Mouse (Mus musculus): ENCODE data around the gene Exoc6b. TPM values are rescaled to one million over a fixed set of nuclear protein-coding genes. Genes with fewer than 3 reads are reported as not detected.

Exoc6b gene
- total and polyA plus RNA-seq, 2 experiments from 2014 or later, result 37.0 to 43.7 TPM

DNA sequence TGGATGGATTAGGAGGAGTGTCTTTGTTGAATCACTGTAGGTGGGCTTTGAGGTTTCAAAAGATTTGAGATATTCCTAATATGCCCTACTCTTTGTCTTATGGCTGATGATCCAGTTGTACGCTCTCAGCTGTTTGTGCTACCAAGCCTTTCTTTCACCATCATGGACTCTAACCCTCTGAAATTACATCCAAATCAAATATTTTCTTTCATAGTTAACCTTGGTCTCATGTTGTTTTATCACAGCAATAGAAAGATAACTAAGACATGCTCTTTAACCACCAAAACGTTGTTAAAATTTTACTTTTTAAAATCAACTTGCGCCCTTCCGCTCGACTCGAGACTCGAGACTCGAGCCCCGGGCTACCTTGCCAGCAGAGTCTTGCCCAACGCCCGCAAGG, 356.1 kb downstream of the Exoc6b start:
- no peak overlapping the region for H3K27ac ChIP-seq (ENCODE audit: low read depth, low read length)
- H3K36me3 ChIP-seq (ENCODE audit: insufficient read depth, low read length), result no peaks in the 10 kb centered on the region
- H3K4me1 ChIP-seq (ENCODE audit: insufficient read depth, low read length), result no peaks in the 10 kb centered on the region
- H3K4me3 ChIP-seq (ENCODE audit: low read depth, low read length), result no peak overlapping the region
- H3K4me2 ChIP-seq (ENCODE audit: low read depth, low read length, poor library complexity, severe bottlenecking), result no peak overlapping the region
- no peaks in the 10 kb centered on the region for H3K9me3 ChIP-seq (ENCODE audit: low read length)
- WGBS, result 89% methylated on average over 11 of the region's 11 CpGs
- H3K9ac ChIP-seq (replicated peaks; ENCODE audit: low read length, poor library complexity, severe bottlenecking), result no peak overlapping the region
- DNase-seq (ENCODE audit: low spot score) (no peak), ATAC-seq (ENCODE audit: low FRiP score) (no peak)
- no peak for TF ChIP-seq CTCF (IDR thresholded peaks at IDR 0.05)
- no peaks in the 10 kb centered on the region for H3K27me3 ChIP-seq (ENCODE audit: insufficient read depth, low read length)

DNA sequence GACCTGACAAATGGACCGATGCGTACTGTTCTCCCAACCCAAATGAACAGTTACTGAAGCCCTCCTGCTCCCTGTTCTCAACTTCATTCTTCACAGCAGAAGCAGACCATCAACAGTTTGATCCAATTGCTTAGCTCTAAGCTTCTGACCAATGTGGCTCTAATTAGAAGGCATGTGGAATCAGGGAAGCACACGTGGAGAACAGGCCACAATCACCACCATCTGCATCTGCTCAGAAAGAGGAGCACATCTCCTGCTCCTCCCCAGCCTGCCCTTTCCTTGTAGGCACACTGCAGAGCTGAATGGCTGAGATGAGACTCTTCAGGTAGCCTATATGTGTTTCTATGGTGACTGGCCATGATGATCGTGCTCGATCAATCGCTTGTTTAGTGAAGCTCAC, 358.5 kb downstream of the Exoc6b start:
- H3K9me3 ChIP-seq (ENCODE audit: low read length), result no peaks in the 10 kb centered on the region
- H3K4me2 ChIP-seq (ENCODE audit: low read depth, low read length, poor library complexity, severe bottlenecking), result no peak overlapping the region
- no peak overlapping the region for H3K9ac ChIP-seq (replicated peaks; ENCODE audit: low read length, poor library complexity, severe bottlenecking)
- DNase-seq (ENCODE audit: low spot score) (no peak), ATAC-seq (ENCODE audit: low FRiP score) (no peak)
- no peaks in the 10 kb centered on the region for H3K27me3 ChIP-seq (ENCODE audit: insufficient read depth, low read length)
- 83% methylated on average over 6 of the region's 6 CpGs for WGBS
- no peak overlapping the region for H3K27ac ChIP-seq (ENCODE audit: low read depth, low read length)
- H3K4me1 ChIP-seq (ENCODE audit: insufficient read depth, low read length), result no peaks in the 10 kb centered on the region
- TF ChIP-seq CTCF (IDR thresholded peaks at IDR 0.05), result no peak
- no peak overlapping the region for H3K4me3 ChIP-seq (ENCODE audit: low read depth, low read length)
- no peaks in the 10 kb centered on the region for H3K36me3 ChIP-seq (ENCODE audit: insufficient read depth, low read length)

DNA sequence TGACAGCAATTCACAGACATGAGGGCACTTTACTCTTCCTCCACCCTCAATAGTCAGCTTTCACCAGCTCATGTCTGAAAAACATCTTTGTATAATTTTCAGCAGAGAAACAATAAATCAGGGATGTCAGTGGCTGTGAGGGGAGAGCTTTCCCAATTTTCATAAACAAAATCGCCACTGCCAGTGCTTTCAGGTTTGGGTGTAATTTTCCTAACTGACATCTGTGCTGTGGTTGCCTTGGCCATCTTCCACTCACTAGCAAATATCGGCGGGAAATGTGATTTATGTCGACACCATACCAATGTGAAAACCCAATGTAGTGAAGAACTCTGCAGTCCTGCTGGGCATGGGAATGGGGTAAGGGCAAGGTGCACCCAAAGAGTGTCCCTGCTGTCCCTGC, 360.7 kb downstream of the Exoc6b start:
- no peak overlapping the region for H3K27ac ChIP-seq (ENCODE audit: low read depth, low read length)
- ATAC-seq (ENCODE audit: low FRiP score), result no peak
- 86% methylated on average over 4 of the region's 4 CpGs for WGBS

DNA sequence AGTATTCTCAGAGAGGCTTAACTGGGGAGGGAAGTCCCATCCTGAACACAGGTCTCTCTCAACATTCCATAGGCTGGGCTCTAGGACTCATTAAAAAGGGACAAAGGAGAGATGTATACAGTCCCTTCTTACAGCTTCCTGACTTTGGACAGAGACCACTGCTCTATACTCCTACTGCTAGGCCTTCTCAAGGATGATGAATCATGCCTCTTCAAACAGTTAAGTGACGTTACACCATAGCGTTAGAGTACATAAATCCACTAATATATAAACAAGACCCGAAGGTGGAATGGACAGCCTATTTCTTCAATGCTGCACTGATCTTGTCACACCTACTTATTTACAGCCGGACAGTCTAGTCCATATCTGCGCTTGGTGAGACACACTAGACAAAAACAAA, 369.7 kb downstream of the Exoc6b start:
- Histone ChIP-seq H3K27me3 (ENCODE audit: insufficient read depth, low read length) (no peaks in the 10 kb centered on the region), H3K9ac (replicated peaks; ENCODE audit: low read length, poor library complexity, severe bottlenecking) (no peak overlapping the region), H3K4me3 (ENCODE audit: low read depth, low read length) (no peak overlapping the region), H3K4me1 (ENCODE audit: insufficient read depth, low read length) (no peaks in the 10 kb centered on the region), H3K4me2 (ENCODE audit: low read depth, low read length, poor library complexity, severe bottlenecking) (no peak overlapping the region), H3K36me3 (ENCODE audit: insufficient read depth, low read length) (no peaks in the 10 kb centered on the region), H3K27ac (ENCODE audit: low read depth, low read length) (no peak overlapping the region), H3K9me3 (ENCODE audit: low read length) (no peaks in the 10 kb centered on the region)
- ATAC-seq (ENCODE audit: low FRiP score) (no peak), DNase-seq (ENCODE audit: low spot score) (no peak)
- 97% methylated on average over 5 of the region's 5 CpGs for WGBS
- TF ChIP-seq CTCF (IDR thresholded peaks at IDR 0.05), result no peak

More for the DNA sequence above, 360.7 kb downstream of the Exoc6b start:
- H3K4me1 ChIP-seq (ENCODE audit: insufficient read depth, low read length), result no peaks in the 10 kb centered on the region
- no peak overlapping the region for H3K4me2 ChIP-seq (ENCODE audit: low read depth, low read length, poor library complexity, severe bottlenecking)
- H3K4me3 ChIP-seq (ENCODE audit: low read depth, low read length), result no peak overlapping the region
- no peaks in the 10 kb centered on the region for H3K9me3 ChIP-seq (ENCODE audit: low read length)
- H3K27me3 ChIP-seq (ENCODE audit: insufficient read depth, low read length), result no peaks in the 10 kb centered on the region
- H3K9ac ChIP-seq (replicated peaks; ENCODE audit: low read length, poor library complexity, severe bottlenecking), result no peak overlapping the region
- no peak for TF ChIP-seq CTCF (IDR thresholded peaks at IDR 0.05)
- no peak for DNase-seq (ENCODE audit: low spot score)
- H3K36me3 ChIP-seq (ENCODE audit: insufficient read depth, low read length), result no peaks in the 10 kb centered on the region

DNA sequence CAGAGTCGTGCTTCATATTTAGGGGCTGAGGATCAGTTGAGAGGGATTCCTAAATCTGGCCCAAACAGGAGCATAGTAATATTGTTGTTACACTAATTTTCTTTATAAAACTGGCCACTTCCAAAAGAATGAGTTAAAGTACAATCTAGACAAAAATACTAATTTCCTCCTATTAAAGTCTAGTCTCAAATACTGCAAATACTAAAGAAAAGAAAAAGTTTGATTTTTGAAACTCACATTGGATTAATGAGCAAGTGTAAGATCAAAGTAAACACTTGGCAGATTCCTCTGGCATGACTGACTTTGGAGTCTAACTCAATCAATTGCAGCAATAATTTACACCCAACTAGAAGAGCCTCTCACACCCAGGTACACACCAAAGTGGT, 371.0 kb downstream of the Exoc6b start:
- H3K4me2 ChIP-seq (ENCODE audit: low read depth, low read length, poor library complexity, severe bottlenecking), result no peak overlapping the region
- no peaks in the 10 kb centered on the region for H3K9me3 ChIP-seq (ENCODE audit: low read length)
- ATAC-seq (ENCODE audit: low FRiP score), result no peak
- no peaks in the 10 kb centered on the region for H3K27me3 ChIP-seq (ENCODE audit: insufficient read depth, low read length)
- 11% methylated on average over 1 of the region's 1 CpGs for WGBS
- no peaks in the 10 kb centered on the region for H3K36me3 ChIP-seq (ENCODE audit: insufficient read depth, low read length)
- no peak for DNase-seq (ENCODE audit: low spot score)
- TF ChIP-seq CTCF (IDR thresholded peaks at IDR 0.05), result no peak
- no peak overlapping the region for H3K9ac ChIP-seq (replicated peaks; ENCODE audit: low read length, poor library complexity, severe bottlenecking)
- H3K4me1 ChIP-seq (ENCODE audit: insufficient read depth, low read length), result peaks cover 3% of the 10 kb centered on the region; the same call in 1 of the 2 replicates
- no peak overlapping the region for H3K4me3 ChIP-seq (ENCODE audit: low read depth, low read length)
- no peak overlapping the region for H3K27ac ChIP-seq (ENCODE audit: low read depth, low read length)

DNA sequence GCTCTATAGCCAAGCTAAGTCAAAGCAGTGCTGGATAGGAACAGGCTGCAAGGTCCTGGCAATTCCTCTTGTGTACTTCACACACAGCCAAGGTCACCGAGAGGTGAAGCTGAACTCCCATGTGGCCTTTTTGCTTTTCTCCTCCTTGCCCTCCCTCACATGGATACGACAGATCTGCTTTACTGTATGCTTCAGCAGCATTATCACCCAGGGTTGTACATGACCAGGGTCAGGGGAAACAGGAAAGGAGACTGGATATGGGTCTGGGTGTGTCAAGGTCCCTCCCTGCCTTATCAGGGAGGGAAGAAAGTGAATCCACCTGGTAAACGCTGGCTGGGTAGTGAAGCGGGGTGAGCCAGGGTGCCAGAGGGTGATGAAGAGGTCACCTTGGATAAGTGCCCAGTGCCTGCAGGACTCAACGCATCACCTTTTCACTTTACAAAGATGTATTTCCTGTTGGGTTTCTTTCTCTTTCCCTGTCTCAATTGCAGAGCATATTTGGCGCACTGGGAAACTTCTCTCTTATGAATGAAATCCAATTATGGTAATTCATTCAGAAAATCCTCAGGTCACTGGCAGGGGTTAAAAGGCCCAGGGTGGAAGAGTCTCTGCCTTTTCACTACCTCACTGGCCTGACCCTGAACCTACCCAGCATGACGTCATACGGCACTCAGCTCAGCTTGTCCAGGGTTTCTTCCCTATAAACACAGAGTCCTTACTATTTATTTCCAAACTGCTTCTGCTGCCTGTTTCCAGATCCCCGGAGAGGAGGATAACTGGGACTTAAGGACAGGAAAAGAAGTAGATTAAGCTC, 371.6 kb downstream of the Exoc6b start:
- no peak overlapping the region for H3K4me2 ChIP-seq (ENCODE audit: low read depth, low read length, poor library complexity, severe bottlenecking)
- TF ChIP-seq CTCF (IDR thresholded peaks at IDR 0.05), result no peak
- no peak for ATAC-seq (ENCODE audit: low FRiP score)
- H3K4me1 ChIP-seq (ENCODE audit: insufficient read depth, low read length), result peaks cover 9% of the 10 kb centered on the region
- H3K27me3 ChIP-seq (ENCODE audit: insufficient read depth, low read length), result no peaks in the 10 kb centered on the region
- no peaks in the 10 kb centered on the region for H3K36me3 ChIP-seq (ENCODE audit: insufficient read depth, low read length)
- no peak overlapping the region for H3K4me3 ChIP-seq (ENCODE audit: low read depth, low read length)
- H3K27ac ChIP-seq (ENCODE audit: low read depth, low read length), result no peak overlapping the region
- no peaks in the 10 kb centered on the region for H3K9me3 ChIP-seq (ENCODE audit: low read length)
- 43% methylated on average over 9 of the region's 9 CpGs for WGBS
- H3K9ac ChIP-seq (replicated peaks; ENCODE audit: low read length, poor library complexity, severe bottlenecking), result no peak overlapping the region
- no peak for DNase-seq (ENCODE audit: low spot score)
